Mouse (Mus musculus) CH12.LX (cell line): Measurements from ENCODE around the gene Gm21905.

Experiments
- CTCF ChIP-seq, 2 experiments: IDR thresholded peaks in 1 of 2; conservative IDR thresholded peaks in 1 of 2; 2 replicates each; pipeline ENCODE4 v1.5.1; 2011 to 2012; ENCODE audit warnings: low read depth in 2 of 2, low read length in 2 of 2, improper control_type of control experiment in 1 of 2, inconsistent platforms in 1 of 2, mild to moderate bottlenecking in 1 of 2, moderate library complexity in 1 of 2
- KAT2A ChIP-seq: IDR thresholded peaks from 2 replicates; pipeline ENCODE4 v1.6.1; 2012; ENCODE audit warnings: low read length, improper control_type of control experiment, inconsistent platforms; ENCODE audit not compliant: insufficient replicate concordance

DNA sequence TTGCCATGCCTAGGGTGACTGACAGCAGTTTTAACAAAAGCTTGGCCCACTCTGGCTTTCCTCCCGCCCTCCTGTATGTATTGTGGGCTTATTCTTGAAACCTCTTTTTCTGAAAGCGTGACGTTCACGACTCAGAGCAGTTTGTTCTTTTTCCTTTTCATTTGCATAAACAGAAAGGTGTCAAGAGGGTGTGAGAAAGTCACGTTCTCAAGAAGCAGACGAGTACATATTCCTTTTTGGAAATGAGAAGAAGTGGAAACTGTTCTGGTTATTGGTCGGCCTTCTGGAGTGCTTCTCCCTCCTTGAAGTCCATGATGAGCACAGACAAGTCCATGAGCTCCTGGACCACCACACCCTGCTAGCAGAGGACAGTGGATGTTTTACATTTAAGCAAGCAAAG lies 9.3 kb upstream of the Gm21905 start:
- no peak for TF ChIP-seq KAT2A
- no peak for TF ChIP-seq CTCF (conservative IDR thresholded peaks at IDR 0.05 in 1 of 2, IDR thresholded peaks at IDR 0.05 in 1 of 2; ENCODE audit: low read depth in 2 of 2, low read length in 2 of 2)
